Mouse (Mus musculus) kidney, embryonic 16.5 days (tissue): ENCODE results near the gene Agfg2. TPM values are rescaled to one million over a fixed set of nuclear protein-coding genes. Genes with fewer than 3 reads are reported as not detected.
"Not testable (repeated sequence)": the region's sequence is repeated elsewhere in the genome, so short reads cannot be mapped to it uniquely, and the experiment has no call there.

Experiments
- ATAC-seq: fragments of 200-750 bp; cut with Nextera tagmentation; 2 replicates; pipeline ENCODE4 v1.8.0; 2017; ENCODE audit warnings: moderate TSS enrichment; ENCODE audit not compliant: low FRiP score, low TSS enrichment
- H3K27ac ChIP-seq: fragments of 300-500 bp; sonication (generic); 2 replicates; pipeline ENCODE4 v1.5.1; 2014; ENCODE audit warnings: low read length
- H3K27me3 ChIP-seq: fragments of 300-500 bp; sonication (generic); 2 replicates; pipeline ENCODE4 v1.6.1; 2014; ENCODE audit warnings: low read length, control low read depth, mixed read lengths; ENCODE audit not compliant: insufficient read depth
- H3K36me3 ChIP-seq: fragments of 300-500 bp; sonication (generic); 2 replicates; pipeline ENCODE4 v1.6.1; 2014; ENCODE audit warnings: low read length, control low read depth, mixed read lengths; ENCODE audit not compliant: insufficient read depth
- H3K4me1 ChIP-seq: fragments of 300-500 bp; sonication (generic); 2 replicates; pipeline ENCODE4 v1.6.1; 2014; ENCODE audit warnings: low read length, control low read depth, mixed read lengths; ENCODE audit not compliant: insufficient read depth
- H3K4me2 ChIP-seq: fragments of 300-500 bp; sonication (generic); replicated peaks from 2 replicates; pipeline ENCODE4 v1.6.1; 2014; ENCODE audit warnings: low read depth, low read length
- H3K4me3 ChIP-seq: fragments of 300-500 bp; sonication (generic); 2 replicates; pipeline ENCODE4 v1.5.1; 2014; ENCODE audit warnings: mild to moderate bottlenecking, low read length
- H3K9ac ChIP-seq: fragments of 300-500 bp; sonication (generic); replicated peaks from 2 replicates; pipeline ENCODE4 v1.6.1; 2014; ENCODE audit warnings: low read length
- H3K9me3 ChIP-seq: fragments of 300-500 bp; sonication (generic); 2 replicates; pipeline ENCODE4 v1.6.1; 2016; ENCODE audit warnings: low read length, control low read depth
- WGBS: fragments of 180-500 bp; shearing (Covaris S2); extraction: QIAGEN DNeasy Blood & Tissue Kit; methylation state at CpG from one replicate; pipeline ENCODE4 v1.1.7; 2014; 5-methylcytosine and 5-hydroxymethylcytosine counted together
- polyA plus RNA-seq: library from polyadenylated mRNA; unstranded; fragments of >200 nt; fragmentation: Nextera tagmentation; extraction: Ambion mirVana; gene quantifications from 2 replicates; pipeline ENCODE4 v1.2.1, GENCODE M21; 2015

Gene Agfg2
- polyA plus RNA-seq, 1 experiment from 2014 or later: 17.2 TPM

GRCm38 (mm10) chr5:137615347-137615746 lies 69.2 kb downstream of the Agfg2 start:
- H3K4me3 ChIP-seq: no peak overlapping the region
- no peak for ATAC-seq
- H3K27me3 ChIP-seq: no peaks in the 10 kb centered on the region
- H3K9me3 ChIP-seq: no peaks in the 10 kb centered on the region
- H3K9ac ChIP-seq: no peak overlapping the region
- no peak overlapping the region for H3K4me2 ChIP-seq
- peaks cover 31% of the 10 kb centered on the region for H3K4me1 ChIP-seq
- WGBS: 85% methylated on average over 7 of the region's 7 CpGs
- H3K27ac ChIP-seq: no peak overlapping the region
- no peaks in the 10 kb centered on the region for H3K36me3 ChIP-seq

DNA sequence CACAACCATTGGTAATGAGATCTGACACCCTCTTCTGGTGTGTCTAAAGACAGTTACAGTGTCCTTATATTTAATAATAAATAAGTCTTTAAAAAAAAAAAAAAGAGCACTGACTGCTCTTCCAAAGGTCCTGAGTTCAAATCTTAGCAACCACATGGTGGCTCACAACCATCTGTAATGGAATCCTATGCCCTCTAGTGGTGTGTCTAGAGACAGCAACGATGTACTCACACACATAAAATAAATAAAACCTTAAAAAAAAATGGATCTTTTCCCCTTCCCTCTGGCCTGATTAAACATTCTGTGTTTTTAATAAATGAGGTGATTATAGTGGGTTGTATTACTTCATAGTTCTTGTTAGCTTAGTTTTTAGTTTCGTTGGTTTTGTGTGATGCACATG lies 69.6 kb downstream of the Agfg2 start:
- WGBS: 92% methylated on average over 2 of the region's 2 CpGs

DNA sequence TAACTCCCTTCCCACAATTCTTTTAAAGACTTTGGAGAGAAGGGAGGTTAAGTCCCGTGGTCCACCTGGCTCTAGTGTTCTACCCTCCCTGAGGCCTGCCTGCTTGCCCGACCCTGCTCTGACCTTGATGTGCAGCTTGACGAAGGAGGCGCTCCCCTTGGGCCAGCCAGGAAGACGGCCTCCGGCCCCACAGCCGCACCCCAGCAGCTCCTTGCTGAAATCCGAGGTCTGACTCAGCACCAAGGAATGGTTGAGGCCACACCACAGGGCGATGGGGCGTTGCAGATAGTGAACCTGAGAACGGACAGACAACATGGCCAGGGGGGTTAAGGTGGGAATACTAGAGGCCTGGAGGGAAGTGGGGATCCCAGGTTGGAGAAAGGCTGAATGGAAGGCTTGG lies 71.0 kb downstream of the Agfg2 start, which contains the start of gene Pcolce:
Pcolce (minus strand) TSS at position 235 of the 400 bp plus-strand sequence.
- H3K27me3 ChIP-seq: no peaks in the 10 kb centered on the region
- ATAC-seq: no peak
- H3K27ac ChIP-seq: no peak within 1 kb of the TSS
- peaks cover 48% of the 10 kb centered on the region for H3K4me1 ChIP-seq
- H3K9me3 ChIP-seq: no peaks in the 10 kb centered on the region
- 21% methylated on average over 11 of the region's 11 CpGs for WGBS
- H3K4me2 ChIP-seq: 0 out of 2 replicates have a peak within 1 kb of the TSS, but pooled peaks have one; percentile 2
- no peak within 1 kb of the TSS for H3K4me3 ChIP-seq
- no peaks in the 10 kb centered on the region for H3K36me3 ChIP-seq
- 0 out of 2 replicates have a peak within 1 kb of the TSS, but pooled peaks have one; percentile 35 for H3K9ac ChIP-seq

More for the DNA sequence above, 69.6 kb downstream of the Agfg2 start:
- not testable (repeated sequence) for H3K36me3 ChIP-seq, ATAC-seq, H3K27me3 ChIP-seq, H3K9ac ChIP-seq, H3K9me3 ChIP-seq, H3K4me3 ChIP-seq, H3K4me2 ChIP-seq, H3K27ac ChIP-seq
- peaks cover 35% of the 10 kb centered on the region for H3K4me1 ChIP-seq

DNA sequence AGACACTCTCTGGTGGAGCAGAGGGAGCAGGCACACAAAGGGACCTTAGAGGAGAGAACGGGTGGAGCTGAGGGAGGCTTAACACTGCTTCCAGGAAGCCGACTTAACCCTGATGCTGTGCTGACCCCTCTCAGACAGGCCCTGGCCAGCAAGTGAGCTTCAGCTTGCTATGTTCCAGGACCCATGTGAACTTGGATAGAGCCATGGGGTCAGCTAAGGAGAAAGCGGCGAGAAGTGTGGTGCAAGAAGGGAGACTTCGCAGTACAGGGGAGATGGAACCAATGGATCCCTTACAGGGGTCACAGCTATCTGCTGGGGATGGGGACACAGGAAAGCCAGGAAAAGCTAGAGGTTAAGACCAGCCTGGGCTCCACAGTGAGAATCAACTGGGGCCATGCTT lies 71.5 kb downstream of the Agfg2 start:
- no peak overlapping the region for H3K4me2 ChIP-seq
- H3K27me3 ChIP-seq: no peaks in the 10 kb centered on the region; the same call in 1 of the 2 replicates
- peaks cover 53% of the 10 kb centered on the region for H3K4me1 ChIP-seq
- WGBS: 61% methylated on average over 5 of the region's 5 CpGs
- H3K27ac ChIP-seq: no peak overlapping the region
- no peaks in the 10 kb centered on the region for H3K36me3 ChIP-seq
- ATAC-seq: no peak
- 0 out of 2 replicates have a peak overlapping the region, but pooled peaks have one; percentile 35 for H3K9ac ChIP-seq
- no peaks in the 10 kb centered on the region for H3K9me3 ChIP-seq
- no peak overlapping the region for H3K4me3 ChIP-seq

DNA sequence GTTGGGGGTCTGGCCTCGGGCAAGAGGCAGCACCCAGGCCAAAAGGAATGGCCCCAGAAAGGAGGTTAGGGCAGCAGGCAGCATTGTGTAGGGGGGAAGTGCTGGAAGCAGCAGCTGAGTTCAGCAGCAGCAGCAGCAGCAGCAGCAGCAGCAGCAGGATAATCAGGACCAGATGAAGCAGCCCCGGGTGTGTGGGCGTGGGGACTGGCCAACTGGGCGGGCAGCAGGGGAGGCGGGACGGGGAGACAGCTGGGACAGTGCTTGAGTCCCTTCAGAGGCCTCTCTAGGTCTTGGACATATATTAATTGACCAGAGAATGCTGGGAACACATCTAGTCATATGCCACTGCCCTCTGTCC lies 73.3 kb downstream of the Agfg2 start:
- Histone ChIP-seq H3K4me3 (peak overlapping the region; percentile 46), H3K4me2 (peak overlapping the region; percentile 58), H3K27me3 (no peaks in the 10 kb centered on the region; the same call in 1 of the 2 replicates), H3K27ac (peak overlapping the region; percentile 96), H3K9ac (peak overlapping the region; percentile 66), H3K9me3 (no peaks in the 10 kb centered on the region), H3K36me3 (peaks cover 9% of the 10 kb centered on the region), H3K4me1 (peaks cover 56% of the 10 kb centered on the region)
- whole genome bisulfite sequencing: 3% methylated on average over 6 of the region's 6 CpGs
- peak; percentile 82 for ATAC-seq

- Histone ChIP-seq H3K27ac (peak overlapping the region; percentile 96), H3K27me3 (no peaks in the 10 kb centered on the region; the same call in 1 of the 2 replicates), H3K4me2 (peak overlapping the region; percentile 58), H3K9ac (peak overlapping the region; percentile 66), H3K4me1 (peaks cover 56% of the 10 kb centered on the region), H3K36me3 (peaks cover 12% of the 10 kb centered on the region), H3K4me3 (peak overlapping the region; percentile 46), H3K9me3 (no peaks in the 10 kb centered on the region)
- ATAC-seq: peak; percentile 59
- WGBS: 2% methylated on average over 12 of the region's 12 CpGs
Observed at GRCm38 (mm10) chr5:137610548-137611244, 73.8 kb downstream of the Agfg2 start.

- Histone ChIP-seq H3K27ac (peak overlapping the region; percentile 96), H3K36me3 (peaks cover 12% of the 10 kb centered on the region), H3K4me2 (peak overlapping the region; percentile 58), H3K4me1 (peaks cover 56% of the 10 kb centered on the region), H3K9ac (peak overlapping the region; percentile 66), H3K4me3 (peak overlapping the region; percentile 46), H3K27me3 (no peaks in the 10 kb centered on the region; the same call in 1 of the 2 replicates), H3K9me3 (no peaks in the 10 kb centered on the region)
- WGBS: 44% methylated on average over 4 of the region's 4 CpGs
- ATAC-seq: no peak
Observed at GRCm38 (mm10) chr5:137610056-137610455, 74.5 kb downstream of the Agfg2 start.

- no peaks in the 10 kb centered on the region; the same call in 1 of the 2 replicates for H3K27me3 ChIP-seq
- no peak overlapping the region for H3K4me3 ChIP-seq
- H3K36me3 ChIP-seq: peaks cover 12% of the 10 kb centered on the region
- no peak for ATAC-seq
- H3K4me2 ChIP-seq: peak overlapping the region; percentile 58
- no peak overlapping the region for H3K9ac ChIP-seq
- WGBS: 49% methylated on average over 3 of the region's 3 CpGs
- no peaks in the 10 kb centered on the region for H3K9me3 ChIP-seq
- H3K4me1 ChIP-seq: peaks cover 56% of the 10 kb centered on the region
- H3K27ac ChIP-seq: no peak overlapping the region
Observed at GRCm38 (mm10) chr5:137609292-137609691, 75.2 kb downstream of the Agfg2 start.

DNA sequence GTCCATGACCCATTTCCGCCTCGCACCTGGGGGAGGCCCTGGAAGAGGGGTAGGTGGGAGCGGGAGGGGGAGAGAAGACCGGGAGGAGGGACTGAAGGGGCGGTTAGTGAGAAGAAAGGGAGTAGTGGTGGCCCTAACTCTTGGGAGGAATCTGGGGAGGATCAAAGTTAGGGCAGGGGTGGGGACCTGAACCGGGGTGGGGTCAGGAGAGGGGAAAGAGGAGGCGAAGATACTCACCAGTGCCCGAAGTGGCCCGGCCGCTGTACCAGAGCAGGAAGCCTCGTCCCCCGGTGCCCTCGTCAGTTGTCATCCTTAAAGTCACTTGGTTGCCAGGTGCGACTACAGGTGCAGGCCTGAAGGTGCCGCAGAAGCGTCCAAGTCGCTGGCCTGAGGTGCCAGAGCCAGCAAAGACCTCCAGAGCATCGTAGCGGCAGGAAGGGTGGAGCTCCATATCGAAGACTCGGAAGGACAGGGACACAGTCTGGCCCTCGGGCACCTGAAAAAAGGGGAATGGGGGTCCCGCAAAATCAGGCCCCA lies 75.8 kb downstream of the Agfg2 start:
- H3K4me1 ChIP-seq: peaks cover 56% of the 10 kb centered on the region
- ATAC-seq: no peak
- no peak overlapping the region for H3K27ac ChIP-seq
- H3K27me3 ChIP-seq: no peaks in the 10 kb centered on the region; the same call in 1 of the 2 replicates
- H3K9ac ChIP-seq: peak overlapping the region; percentile 51
- peaks cover 12% of the 10 kb centered on the region for H3K36me3 ChIP-seq
- H3K9me3 ChIP-seq: no peaks in the 10 kb centered on the region
- H3K4me3 ChIP-seq: peak overlapping the region; percentile 32
- peak overlapping the region; percentile 58 for H3K4me2 ChIP-seq
- WGBS: 18% methylated on average over 22 of the region's 23 CpGs
